Mouse (Mus musculus): ENCODE measurements at regions not wholly inside any gene's neighbourhood (a gene's known extent, or its start where the extent isn't known, plus 50 kb on each side); places are given as distances from the start of the nearest gene placed in this dataset.

- no peaks in the 10 kb centered on the region for H3K27me3 ChIP-seq (replicated peaks; ENCODE audit: control insufficient read depth, insufficient read depth, low read length)
- no peak overlapping the region for H3K27ac ChIP-seq (ENCODE audit: low read depth)
- H3K9me3 ChIP-seq (ENCODE audit: control insufficient read depth, low read length): no peaks in the 10 kb centered on the region
- no peak overlapping the region for H3K4me2 ChIP-seq (ENCODE audit: low read length)
- ATAC-seq (replicated peaks; ENCODE audit: low FRiP score, low TSS enrichment, low read depth): no peak
- no peaks in the 10 kb centered on the region for H3K36me3 ChIP-seq (ENCODE audit: control insufficient read depth, insufficient read depth, low read length)
- H3K9ac ChIP-seq (ENCODE audit: low read length): no peak overlapping the region
- 78% methylated on average over 9 of the region's 9 CpGs for WGBS
- DNase-seq (ENCODE audit: low spot score): no peak
- 0 out of 2 replicates have a peak, but pooled peaks cover 2% of the 10 kb centered on the region for H3K4me1 ChIP-seq (replicated peaks; ENCODE audit: control insufficient read depth, insufficient read depth, low read length)
- no peak overlapping the region for H3K4me3 ChIP-seq (ENCODE audit: low read depth, low read length)
Observed at GRCm38 (mm10) chr14:58387348-58388000, 317.1 kb downstream of the Fgf9 start.

GRCm38 (mm10) chr14:58375056-58375455 is 304.7 kb downstream of the Fgf9 start:
- H3K4me3 ChIP-seq (ENCODE audit: low read depth, low read length): no peak overlapping the region
- no peaks in the 10 kb centered on the region for H3K4me1 ChIP-seq (replicated peaks; ENCODE audit: control insufficient read depth, insufficient read depth, low read length)
- DNase-seq (ENCODE audit: low spot score) (no peak), ATAC-seq (replicated peaks; ENCODE audit: low FRiP score, low TSS enrichment, low read depth) (no peak)
- H3K27ac ChIP-seq (ENCODE audit: low read depth): no peak overlapping the region
- H3K9me3 ChIP-seq (ENCODE audit: control insufficient read depth, low read length): 0 out of 2 replicates have a peak, but pooled peaks cover under 1% of the 10 kb centered on the region
- no peaks in the 10 kb centered on the region for H3K27me3 ChIP-seq (replicated peaks; ENCODE audit: control insufficient read depth, insufficient read depth, low read length)
- no peak overlapping the region for H3K9ac ChIP-seq (ENCODE audit: low read length)
- H3K36me3 ChIP-seq (ENCODE audit: control insufficient read depth, insufficient read depth, low read length): no peaks in the 10 kb centered on the region
- H3K4me2 ChIP-seq (ENCODE audit: low read length): no peak overlapping the region

DNA sequence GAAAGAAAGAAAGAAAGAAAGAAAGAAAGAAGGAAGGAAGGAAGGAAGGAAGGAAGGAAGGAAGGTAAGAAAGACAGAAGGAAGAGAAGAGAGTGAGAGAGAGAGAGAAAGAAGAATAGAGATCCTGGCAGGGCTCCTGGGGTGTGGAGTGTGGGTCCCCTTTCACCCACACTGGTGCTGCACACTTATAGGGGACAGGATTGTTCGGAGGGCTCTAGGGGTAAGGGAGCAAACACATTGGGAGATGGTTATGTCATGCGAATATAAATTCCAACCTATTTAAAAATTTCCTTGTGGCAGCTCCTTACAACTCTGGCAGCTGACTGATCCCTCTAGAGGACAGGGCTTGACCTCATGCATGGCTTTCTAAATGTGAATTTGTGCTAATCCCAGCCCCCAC is 286.5 kb downstream of the Fgf9 start:
- H3K4me3 ChIP-seq (ENCODE audit: low read depth, low read length): no peak overlapping the region
- WGBS: 76% methylated on average over 2 of the region's 2 CpGs
- H3K36me3 ChIP-seq (ENCODE audit: control insufficient read depth, insufficient read depth, low read length): no peaks in the 10 kb centered on the region
- ATAC-seq (replicated peaks; ENCODE audit: low FRiP score, low TSS enrichment, low read depth) (no peak), DNase-seq (ENCODE audit: low spot score) (no peak)
- H3K9me3 ChIP-seq (ENCODE audit: control insufficient read depth, low read length): no peaks in the 10 kb centered on the region
- H3K27me3 ChIP-seq (replicated peaks; ENCODE audit: control insufficient read depth, insufficient read depth, low read length): no peaks in the 10 kb centered on the region
- no peaks in the 10 kb centered on the region for H3K4me1 ChIP-seq (replicated peaks; ENCODE audit: control insufficient read depth, insufficient read depth, low read length)
- H3K27ac ChIP-seq (ENCODE audit: low read depth): no peak overlapping the region
- no peak overlapping the region for H3K4me2 ChIP-seq (ENCODE audit: low read length)
- H3K9ac ChIP-seq (ENCODE audit: low read length): no peak overlapping the region

DNA sequence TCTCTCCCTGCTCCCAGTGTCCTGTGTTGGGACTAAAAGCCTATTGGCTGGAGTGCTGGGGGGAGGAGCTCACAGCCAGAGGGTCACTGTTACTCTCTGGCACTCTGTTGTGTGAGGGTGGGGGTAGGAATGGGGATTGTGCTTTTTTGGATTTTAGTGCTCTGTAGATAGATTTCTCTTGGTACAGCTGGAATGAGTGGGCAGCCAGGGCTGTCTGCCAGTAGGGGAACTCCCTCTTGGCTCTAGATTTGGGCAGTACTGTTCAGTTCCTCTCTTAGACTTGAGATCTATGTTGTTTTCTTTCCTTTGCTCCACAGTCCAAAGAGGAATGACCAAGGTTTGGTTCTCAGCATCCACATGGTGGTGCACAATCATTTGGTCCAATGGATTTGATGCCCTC is 282.6 kb downstream of the Fgf9 start:
- Histone ChIP-seq H3K9ac (ENCODE audit: low read length) (no peak overlapping the region), H3K4me2 (ENCODE audit: low read length) (no peak overlapping the region), H3K4me3 (ENCODE audit: low read depth, low read length) (no peak overlapping the region), H3K27ac (ENCODE audit: low read depth) (no peak overlapping the region), H3K9me3 (ENCODE audit: control insufficient read depth, low read length) (no peaks in the 10 kb centered on the region), H3K36me3 (ENCODE audit: control insufficient read depth, insufficient read depth, low read length) (no peaks in the 10 kb centered on the region), H3K27me3 (replicated peaks; ENCODE audit: control insufficient read depth, insufficient read depth, low read length) (no peaks in the 10 kb centered on the region), H3K4me1 (replicated peaks; ENCODE audit: control insufficient read depth, insufficient read depth, low read length) (no peaks in the 10 kb centered on the region)
- no peak for DNase-seq (ENCODE audit: low spot score)
- no peak for ATAC-seq (replicated peaks; ENCODE audit: low FRiP score, low TSS enrichment, low read depth)

GRCm38 (mm10) chr14:58336148-58336547 is 265.8 kb downstream of the Fgf9 start:
- ATAC-seq (replicated peaks; ENCODE audit: low FRiP score, low TSS enrichment, low read depth) (no peak), DNase-seq (ENCODE audit: low spot score) (no peak)
- no peak overlapping the region for H3K9ac ChIP-seq (ENCODE audit: low read length)
- H3K9me3 ChIP-seq (ENCODE audit: control insufficient read depth, low read length): no peaks in the 10 kb centered on the region
- 0 out of 2 replicates have a peak, but pooled peaks cover 3% of the 10 kb centered on the region for H3K4me1 ChIP-seq (replicated peaks; ENCODE audit: control insufficient read depth, insufficient read depth, low read length)
- H3K4me3 ChIP-seq (ENCODE audit: low read depth, low read length): no peak overlapping the region
- H3K27ac ChIP-seq (ENCODE audit: low read depth): no peak overlapping the region
- no peak overlapping the region for H3K4me2 ChIP-seq (ENCODE audit: low read length)
- H3K36me3 ChIP-seq (ENCODE audit: control insufficient read depth, insufficient read depth, low read length): no peaks in the 10 kb centered on the region
- H3K27me3 ChIP-seq (replicated peaks; ENCODE audit: control insufficient read depth, insufficient read depth, low read length): no peaks in the 10 kb centered on the region
- 93% methylated on average over 14 of the region's 14 CpGs for WGBS

DNA sequence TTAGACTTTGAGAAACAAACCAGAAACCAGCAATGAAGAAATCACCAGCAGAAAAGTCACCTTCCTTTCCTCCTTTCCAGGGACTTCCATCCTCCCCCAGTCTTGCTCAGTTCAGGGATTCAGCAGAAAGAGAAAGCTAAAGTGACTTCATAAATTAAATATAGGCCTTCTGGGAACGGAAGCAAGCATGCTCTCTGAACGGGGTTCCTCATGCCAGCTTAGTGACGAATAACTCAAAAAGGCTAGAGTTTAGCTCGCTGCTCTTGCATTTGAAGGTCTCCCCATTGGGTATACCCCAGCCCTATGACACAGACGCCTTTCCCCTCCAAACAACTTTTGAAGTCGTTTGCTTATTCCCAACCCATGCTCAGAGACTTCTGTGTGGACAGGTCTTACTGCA is 252.8 kb downstream of the Fgf9 start:
- H3K4me1 ChIP-seq (replicated peaks; ENCODE audit: control insufficient read depth, insufficient read depth, low read length): no peaks in the 10 kb centered on the region
- no peak overlapping the region for H3K4me2 ChIP-seq (ENCODE audit: low read length)
- ATAC-seq (replicated peaks; ENCODE audit: low FRiP score, low TSS enrichment, low read depth) (no peak), DNase-seq (ENCODE audit: low spot score) (no peak)
- no peaks in the 10 kb centered on the region for H3K36me3 ChIP-seq (ENCODE audit: control insufficient read depth, insufficient read depth, low read length)
- 63% methylated on average over 6 of the region's 6 CpGs for WGBS
- no peaks in the 10 kb centered on the region for H3K27me3 ChIP-seq (replicated peaks; ENCODE audit: control insufficient read depth, insufficient read depth, low read length)
- H3K27ac ChIP-seq (ENCODE audit: low read depth): no peak overlapping the region
- H3K9me3 ChIP-seq (ENCODE audit: control insufficient read depth, low read length): no peaks in the 10 kb centered on the region
- no peak overlapping the region for H3K9ac ChIP-seq (ENCODE audit: low read length)
- no peak overlapping the region for H3K4me3 ChIP-seq (ENCODE audit: low read depth, low read length)

DNA sequence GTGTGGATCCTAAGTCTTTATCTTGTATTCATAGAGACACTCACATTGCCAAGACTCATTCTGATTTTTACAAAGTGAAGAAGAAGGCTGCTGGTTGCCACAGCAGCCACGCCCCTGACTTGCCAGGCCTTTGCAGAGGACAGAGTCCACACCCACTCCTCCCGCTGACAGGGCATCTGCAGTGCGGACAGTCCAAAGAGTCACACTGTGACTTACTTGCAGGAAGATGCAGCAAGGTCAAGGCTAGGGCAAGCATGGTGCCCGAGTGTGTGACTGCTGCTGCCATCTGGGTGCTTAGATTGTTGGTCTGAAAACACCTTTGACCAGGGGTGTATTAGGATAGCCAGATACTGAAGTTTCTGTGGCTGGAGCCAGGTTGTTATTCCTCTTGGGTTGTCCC is 252.1 kb downstream of the Fgf9 start:
- ATAC-seq (replicated peaks; ENCODE audit: low FRiP score, low TSS enrichment, low read depth): no peak
- no peak for DNase-seq (ENCODE audit: low spot score)
- 0 out of 2 replicates have a peak, but pooled peaks cover 3% of the 10 kb centered on the region for H3K4me1 ChIP-seq (replicated peaks; ENCODE audit: control insufficient read depth, insufficient read depth, low read length)
- H3K9ac ChIP-seq (ENCODE audit: low read length): no peak overlapping the region
- no peaks in the 10 kb centered on the region for H3K9me3 ChIP-seq (ENCODE audit: control insufficient read depth, low read length)
- H3K4me3 ChIP-seq (ENCODE audit: low read depth, low read length): no peak overlapping the region
- H3K36me3 ChIP-seq (ENCODE audit: control insufficient read depth, insufficient read depth, low read length): no peaks in the 10 kb centered on the region
- H3K4me2 ChIP-seq (ENCODE audit: low read length): no peak overlapping the region
- H3K27ac ChIP-seq (ENCODE audit: low read depth): no peak overlapping the region
- H3K27me3 ChIP-seq (replicated peaks; ENCODE audit: control insufficient read depth, insufficient read depth, low read length): no peaks in the 10 kb centered on the region
- 69% methylated on average over 4 of the region's 4 CpGs for WGBS

GRCm38 (mm10) chr14:58321875-58322274 is 251.5 kb downstream of the Fgf9 start:
- no peak overlapping the region for H3K4me3 ChIP-seq (ENCODE audit: low read depth, low read length)
- H3K27me3 ChIP-seq (replicated peaks; ENCODE audit: control insufficient read depth, insufficient read depth, low read length): no peaks in the 10 kb centered on the region
- H3K4me1 ChIP-seq (replicated peaks; ENCODE audit: control insufficient read depth, insufficient read depth, low read length): 0 out of 2 replicates have a peak, but pooled peaks cover 7% of the 10 kb centered on the region
- H3K9me3 ChIP-seq (ENCODE audit: control insufficient read depth, low read length): no peaks in the 10 kb centered on the region
- H3K27ac ChIP-seq (ENCODE audit: low read depth): no peak overlapping the region
- no peak overlapping the region for H3K9ac ChIP-seq (ENCODE audit: low read length)
- 83% methylated on average over 10 of the region's 10 CpGs for WGBS
- ATAC-seq (replicated peaks; ENCODE audit: low FRiP score, low TSS enrichment, low read depth) (no peak), DNase-seq (ENCODE audit: low spot score) (no peak)
- no peaks in the 10 kb centered on the region for H3K36me3 ChIP-seq (ENCODE audit: control insufficient read depth, insufficient read depth, low read length)
- no peak overlapping the region for H3K4me2 ChIP-seq (ENCODE audit: low read length)

DNA sequence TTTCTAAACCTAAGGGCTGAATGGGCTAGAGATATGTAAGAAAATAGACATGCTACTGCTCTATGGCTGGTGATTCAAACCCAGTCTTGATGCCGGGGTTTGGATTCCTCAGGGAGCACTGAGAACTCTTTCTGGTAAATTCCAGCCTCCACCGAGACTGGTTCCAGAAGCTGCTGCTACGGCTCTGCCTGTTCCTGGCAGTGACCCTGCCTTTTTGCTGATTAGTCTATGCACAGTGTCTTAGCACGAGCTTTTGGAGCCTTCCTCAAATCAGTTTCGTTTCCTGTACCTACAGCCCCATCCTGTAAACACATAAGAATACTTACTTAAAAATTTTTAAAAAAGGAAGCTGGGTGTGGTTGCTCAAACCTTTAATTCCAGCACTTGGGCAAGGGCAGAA is 250.9 kb downstream of the Fgf9 start:
- no peak overlapping the region for H3K27ac ChIP-seq (ENCODE audit: low read depth)
- no peak overlapping the region for H3K4me3 ChIP-seq (ENCODE audit: low read depth, low read length)
- H3K36me3 ChIP-seq (ENCODE audit: control insufficient read depth, insufficient read depth, low read length): no peaks in the 10 kb centered on the region
- H3K27me3 ChIP-seq (replicated peaks; ENCODE audit: control insufficient read depth, insufficient read depth, low read length): no peaks in the 10 kb centered on the region
- DNase-seq (ENCODE audit: low spot score) (no peak), ATAC-seq (replicated peaks; ENCODE audit: low FRiP score, low TSS enrichment, low read depth) (no peak)
- H3K9me3 ChIP-seq (ENCODE audit: control insufficient read depth, low read length): no peaks in the 10 kb centered on the region
- 83% methylated on average over 5 of the region's 5 CpGs for WGBS
- H3K4me2 ChIP-seq (ENCODE audit: low read length): no peak overlapping the region
- no peak overlapping the region for H3K9ac ChIP-seq (ENCODE audit: low read length)
- H3K4me1 ChIP-seq (replicated peaks; ENCODE audit: control insufficient read depth, insufficient read depth, low read length): 0 out of 2 replicates have a peak, but pooled peaks cover 7% of the 10 kb centered on the region

Data from intestine, embryonic 14.5 days (tissue).